Mouse (Mus musculus) thymus, adult 2 months (tissue): ENCODE data around the gene Ccdc30.

ENCODE experiments used
- CTCF ChIP-seq: fragments of 200-500 bp; IDR thresholded peaks from 2 replicates; pipeline ENCODE4 v1.5.1; 2012; ENCODE audit warnings: mild to moderate bottlenecking, control low read depth, low read length, moderate library complexity, borderline replicate concordance; ENCODE audit not compliant: control insufficient read depth, poor library complexity, insufficient read depth; ENCODE audit errors: extremely low read depth
- POLR2A ChIP-seq: fragments of 200-500 bp; IDR thresholded peaks from 2 replicates; pipeline ENCODE4 v1.6.1; 2012; ENCODE audit warnings: mild to moderate bottlenecking, low read length, control low read depth, moderate library complexity; ENCODE audit not compliant: control insufficient read depth, poor library complexity, insufficient read depth; ENCODE audit errors: extremely low read depth

DNA sequence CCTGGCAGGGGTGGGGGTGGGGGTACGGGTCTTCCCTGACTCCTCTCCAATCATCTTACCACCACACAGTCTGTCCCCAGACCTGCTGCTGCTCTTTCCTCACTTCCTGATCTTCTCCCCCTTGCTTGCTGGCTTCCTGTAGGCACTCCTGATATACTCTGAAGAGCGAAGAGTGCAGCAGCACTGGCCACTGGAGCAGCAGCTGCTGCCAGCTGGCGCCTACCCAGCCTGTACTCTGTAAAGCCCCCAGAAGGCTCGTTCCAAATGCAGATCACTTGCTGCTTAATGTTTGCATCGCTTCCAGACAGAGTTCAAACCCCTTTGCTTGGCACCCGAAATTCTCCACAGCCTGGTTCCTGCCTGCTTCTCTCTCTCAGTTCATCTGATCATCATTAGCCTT is 2.5 kb downstream of the Ccdc30 start:
- TF ChIP-seq CTCF (no peak), POLR2A (no peak)
